Mouse (Mus musculus): Measurements from ENCODE around the gene Nckipsd. TPM values are rescaled to one million over a fixed set of nuclear protein-coding genes. Genes with fewer than 3 reads are reported as not detected.
A peak's percentile ranks its signal among the peaks of the same experiment; 100 is the strongest.

The Nckipsd gene
- polyA plus RNA-seq, 1 experiment: 5.9 TPM

DNA sequence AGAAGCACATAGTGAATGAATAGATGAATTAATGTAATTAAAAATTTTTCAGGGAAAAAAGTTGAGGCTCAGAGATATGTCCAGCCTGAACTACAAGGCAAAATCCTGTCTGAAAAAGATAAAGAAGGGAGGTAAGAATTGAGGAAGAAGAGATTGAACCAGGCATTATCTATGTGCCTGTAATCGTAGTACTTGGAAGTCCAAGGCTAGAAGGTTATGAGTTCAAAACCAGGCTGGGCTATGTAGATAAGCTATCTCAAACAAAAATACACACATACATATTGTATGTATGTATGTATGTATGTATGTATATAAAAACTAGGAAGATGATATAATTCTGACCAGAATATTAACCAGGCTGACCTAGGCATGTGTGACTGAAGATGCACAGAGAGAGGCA lies 15.9 kb upstream of the Nckipsd start:
- Histone ChIP-seq H3K79me2 (ENCODE audit: control insufficient read depth, insufficient read depth) (peaks cover 100% of the 10 kb centered on the region), H3ac (ENCODE audit: control insufficient read depth, insufficient read length) (no peak overlapping the region), H3K4me2 (ENCODE audit: low read depth) (peak overlapping the region; percentile 27), H3K36me3 (ENCODE audit: control insufficient read depth, insufficient read depth) (peaks cover 7% of the 10 kb centered on the region), H3K4me3 (no peak overlapping the region), H3K27me3 (ENCODE audit: control insufficient read depth, insufficient read depth, insufficient read length) (no peaks in the 10 kb centered on the region)
- TF ChIP-seq E2F4 (IDR thresholded peaks at IDR 0.05; ENCODE audit: insufficient read depth) (no peak), MYOD1 (IDR thresholded peaks at IDR 0.05; ENCODE audit: control insufficient read depth in 1 of 3, insufficient read length in 2 of 3, low read depth in 2 of 3) (no peak), REST (IDR thresholded peaks at IDR 0.05; ENCODE audit: insufficient read depth, insufficient read length) (no peak), TCF3 (IDR thresholded peaks at IDR 0.05; ENCODE audit: insufficient read length, low read depth) (no peak), USF1 (IDR thresholded peaks at IDR 0.05; ENCODE audit: low read depth) (no peak), POLR2A (IDR thresholded peaks at IDR 0.05; ENCODE audit: insufficient read length, low read depth) (no peak), POLR2AphosphoS2 (IDR thresholded peaks at IDR 0.05; ENCODE audit: insufficient read length, low read depth) (no peak), SRF (IDR thresholded peaks at IDR 0.05; ENCODE audit: control insufficient read depth, insufficient read length, low read depth) (no peak), MAX (IDR thresholded peaks at IDR 0.05; ENCODE audit: low read depth) (no peak), MYOG (IDR thresholded peaks at IDR 0.05; ENCODE audit: control insufficient read depth in 1 of 3, insufficient read depth in 1 of 3, insufficient read length in 2 of 3, low read depth in 2 of 3) (no peak), TCF12 (IDR thresholded peaks at IDR 0.05; ENCODE audit: insufficient read depth, poor library complexity, severe bottlenecking) (no peak), CEBPB (IDR thresholded peaks at IDR 0.05; ENCODE audit: insufficient read depth, poor library complexity, severe bottlenecking) (no peak)

DNA sequence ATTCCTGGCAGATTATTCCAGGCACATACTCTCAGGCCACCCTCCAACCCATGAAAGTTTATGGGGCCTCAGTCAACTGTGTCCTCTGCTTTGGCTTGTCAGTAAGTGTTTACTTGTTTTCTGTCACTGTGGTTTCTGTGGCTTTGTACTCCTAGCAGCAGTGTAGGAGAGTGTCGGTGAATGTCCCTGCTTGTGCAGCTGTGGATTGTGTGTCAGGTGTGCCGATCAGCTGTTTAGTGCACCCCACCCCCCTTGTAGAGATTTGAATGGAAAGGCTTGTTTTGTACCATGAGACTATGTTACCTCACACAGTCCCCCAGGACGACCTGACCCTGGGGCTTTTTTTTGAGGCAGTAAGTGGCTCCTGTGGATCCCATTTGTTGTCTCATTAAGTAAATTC lies 15.4 kb upstream of the Nckipsd start:
- Histone ChIP-seq H3ac (ENCODE audit: control insufficient read depth, insufficient read length) (no peak overlapping the region), H3K27me3 (ENCODE audit: control insufficient read depth, insufficient read depth, insufficient read length) (no peaks in the 10 kb centered on the region), H3K4me2 (ENCODE audit: low read depth) (peak overlapping the region; percentile 44), H3K36me3 (ENCODE audit: control insufficient read depth, insufficient read depth) (peaks cover 8% of the 10 kb centered on the region), H3K4me3 (no peak overlapping the region), H3K79me2 (ENCODE audit: control insufficient read depth, insufficient read depth) (peaks cover 100% of the 10 kb centered on the region)
- TF ChIP-seq MYOD1 (IDR thresholded peaks at IDR 0.05; ENCODE audit: control insufficient read depth in 1 of 3, insufficient read length in 2 of 3, low read depth in 2 of 3): peak; percentile 75 to 98 (median 93)
- peak; percentile 79 to 96 (median 95) for TF ChIP-seq MYOG (IDR thresholded peaks at IDR 0.05; ENCODE audit: control insufficient read depth in 1 of 3, insufficient read depth in 1 of 3, insufficient read length in 2 of 3, low read depth in 2 of 3)
- TF ChIP-seq TCF3 (IDR thresholded peaks at IDR 0.05; ENCODE audit: insufficient read length, low read depth): peak; percentile 94
- no peak for TF ChIP-seq USF1 (IDR thresholded peaks at IDR 0.05; ENCODE audit: low read depth)
- no peak for TF ChIP-seq REST (IDR thresholded peaks at IDR 0.05; ENCODE audit: insufficient read depth, insufficient read length)
- TF ChIP-seq POLR2A (IDR thresholded peaks at IDR 0.05; ENCODE audit: insufficient read length, low read depth): no peak
- TF ChIP-seq CEBPB (IDR thresholded peaks at IDR 0.05; ENCODE audit: insufficient read depth, poor library complexity, severe bottlenecking): no peak
- TF ChIP-seq TCF12 (IDR thresholded peaks at IDR 0.05; ENCODE audit: insufficient read depth, poor library complexity, severe bottlenecking): peak; percentile 93
- no peak for TF ChIP-seq SRF (IDR thresholded peaks at IDR 0.05; ENCODE audit: control insufficient read depth, insufficient read length, low read depth)
- TF ChIP-seq POLR2AphosphoS2 (IDR thresholded peaks at IDR 0.05; ENCODE audit: insufficient read length, low read depth): peak; percentile 42
- TF ChIP-seq E2F4 (IDR thresholded peaks at IDR 0.05; ENCODE audit: insufficient read depth): no peak
- no peak for TF ChIP-seq MAX (IDR thresholded peaks at IDR 0.05; ENCODE audit: low read depth)

DNA sequence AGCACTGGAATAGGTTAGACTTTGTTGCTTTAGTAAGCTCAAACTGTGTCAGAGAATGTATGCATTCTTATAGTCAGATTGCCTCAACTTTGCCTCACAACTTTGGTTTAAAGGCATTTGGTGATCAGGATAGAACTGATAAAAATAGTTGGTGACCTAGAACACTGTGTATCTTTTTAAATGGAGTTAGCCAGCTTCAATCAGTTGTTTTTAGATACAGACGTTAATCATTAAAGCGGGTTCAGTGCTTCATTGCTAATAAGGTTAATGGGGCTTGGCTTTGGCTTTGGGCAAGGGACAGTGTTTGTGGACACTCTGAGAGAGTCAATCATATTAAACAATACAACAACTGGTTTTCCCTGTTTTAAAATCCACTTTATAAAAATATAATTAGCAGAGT lies 12.9 kb upstream of the Nckipsd start:
- Histone ChIP-seq H3K36me3 (ENCODE audit: control insufficient read depth, insufficient read depth) (peaks cover 25% of the 10 kb centered on the region), H3K4me2 (ENCODE audit: low read depth) (peak overlapping the region; percentile 94)
- TF ChIP-seq TCF12 (IDR thresholded peaks at IDR 0.05; ENCODE audit: insufficient read depth, poor library complexity, severe bottlenecking) (no peak), MYOG (IDR thresholded peaks at IDR 0.05; ENCODE audit: control insufficient read depth in 1 of 3, insufficient read depth in 1 of 3, insufficient read length in 2 of 3, low read depth in 2 of 3) (no peak), REST (IDR thresholded peaks at IDR 0.05; ENCODE audit: insufficient read depth, insufficient read length) (no peak), POLR2A (IDR thresholded peaks at IDR 0.05; ENCODE audit: insufficient read length, low read depth) (no peak), USF1 (IDR thresholded peaks at IDR 0.05; ENCODE audit: low read depth) (no peak), E2F4 (IDR thresholded peaks at IDR 0.05; ENCODE audit: insufficient read depth) (no peak), CEBPB (IDR thresholded peaks at IDR 0.05; ENCODE audit: insufficient read depth, poor library complexity, severe bottlenecking) (no peak), SRF (IDR thresholded peaks at IDR 0.05; ENCODE audit: control insufficient read depth, insufficient read length, low read depth) (no peak), MYOD1 (IDR thresholded peaks at IDR 0.05; ENCODE audit: control insufficient read depth in 1 of 3, insufficient read length in 2 of 3, low read depth in 2 of 3) (no peak), TCF3 (IDR thresholded peaks at IDR 0.05; ENCODE audit: insufficient read length, low read depth) (no peak)

DNA sequence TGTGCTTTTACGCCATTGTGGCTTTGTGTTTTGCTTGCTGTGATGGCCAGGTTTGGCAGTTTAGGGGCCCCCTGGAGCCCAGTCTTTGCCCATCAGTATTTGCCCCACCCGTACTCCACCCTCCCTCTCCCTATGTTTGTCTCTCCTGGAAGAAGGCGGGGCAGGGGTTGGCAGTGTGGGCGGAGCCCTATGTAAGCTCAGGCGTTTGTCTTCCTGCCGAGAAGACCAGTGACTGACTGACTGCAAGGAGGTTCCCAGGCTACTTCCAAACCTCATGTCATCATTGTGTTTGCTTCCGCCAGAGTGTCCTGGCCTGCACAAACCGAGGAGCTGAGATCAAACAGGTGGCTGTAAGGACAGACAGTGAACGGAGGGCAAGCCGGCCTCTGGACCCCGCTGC lies 12.4 kb upstream of the Nckipsd start:
- Histone ChIP-seq H3K4me2 (ENCODE audit: low read depth) (peak overlapping the region; percentile 94), H3K4me3 (peak overlapping the region; percentile 19), H3K79me2 (ENCODE audit: control insufficient read depth, insufficient read depth) (peaks cover 86% of the 10 kb centered on the region), H3ac (ENCODE audit: control insufficient read depth, insufficient read length) (no peak overlapping the region), H3K36me3 (ENCODE audit: control insufficient read depth, insufficient read depth) (peaks cover 30% of the 10 kb centered on the region), H3K27me3 (ENCODE audit: control insufficient read depth, insufficient read depth, insufficient read length) (no peaks in the 10 kb centered on the region)
- no peak for TF ChIP-seq TCF3 (IDR thresholded peaks at IDR 0.05; ENCODE audit: insufficient read length, low read depth)
- TF ChIP-seq TCF12 (IDR thresholded peaks at IDR 0.05; ENCODE audit: insufficient read depth, poor library complexity, severe bottlenecking): no peak
- TF ChIP-seq CEBPB (IDR thresholded peaks at IDR 0.05; ENCODE audit: insufficient read depth, poor library complexity, severe bottlenecking): no peak
- TF ChIP-seq MYOG (IDR thresholded peaks at IDR 0.05; ENCODE audit: control insufficient read depth in 1 of 3, insufficient read depth in 1 of 3, insufficient read length in 2 of 3, low read depth in 2 of 3): no peak
- no peak for TF ChIP-seq POLR2AphosphoS2 (IDR thresholded peaks at IDR 0.05; ENCODE audit: insufficient read length, low read depth)
- TF ChIP-seq SRF (IDR thresholded peaks at IDR 0.05; ENCODE audit: control insufficient read depth, insufficient read length, low read depth): no peak
- no peak for TF ChIP-seq MYOD1 (IDR thresholded peaks at IDR 0.05; ENCODE audit: control insufficient read depth in 1 of 3, insufficient read length in 2 of 3, low read depth in 2 of 3)
- TF ChIP-seq USF1 (IDR thresholded peaks at IDR 0.05; ENCODE audit: low read depth): no peak
- no peak for TF ChIP-seq MAX (IDR thresholded peaks at IDR 0.05; ENCODE audit: low read depth)
- TF ChIP-seq E2F4 (IDR thresholded peaks at IDR 0.05; ENCODE audit: insufficient read depth): no peak
- TF ChIP-seq POLR2A (IDR thresholded peaks at IDR 0.05; ENCODE audit: insufficient read length, low read depth): no peak
- TF ChIP-seq REST (IDR thresholded peaks at IDR 0.05; ENCODE audit: insufficient read depth, insufficient read length): no peak

More for the DNA sequence above, 12.9 kb upstream of the Nckipsd start:
- Histone ChIP-seq H3K27me3 (ENCODE audit: control insufficient read depth, insufficient read depth, insufficient read length) (no peaks in the 10 kb centered on the region), H3ac (ENCODE audit: control insufficient read depth, insufficient read length) (no peak overlapping the region), H3K4me3 (peak overlapping the region; percentile 19), H3K79me2 (ENCODE audit: control insufficient read depth, insufficient read depth) (peaks cover 90% of the 10 kb centered on the region)
